Mouse (Mus musculus): ENCODE results near the gene Ciart.
"Not testable (repeated sequence)": the region's sequence is repeated elsewhere in the genome, so short reads cannot be mapped to it uniquely, and the experiment has no call there.

The Ciart gene

GRCm38 (mm10) chr3:95901616-95902372 is 19.7 kb upstream of the Ciart start:
- no peak for DNase-seq (ENCODE audit: low read depth, low spot score)

- no peak for DNase-seq (ENCODE audit: low read depth, low spot score)
Observed at GRCm38 (mm10) chr3:95899800-95900524, 17.9 kb upstream of the Ciart start.

- DNase-seq (ENCODE audit: low read depth, low spot score), result not testable (repeated sequence)
Observed at GRCm38 (mm10) chr3:95895501-95895900, 13.4 kb upstream of the Ciart start.

- peak; percentile 43 for DNase-seq (ENCODE audit: low read depth, low spot score)
Observed at GRCm38 (mm10) chr3:95894317-95895160, 12.5 kb upstream of the Ciart start.

- peak; percentile 97 for DNase-seq (ENCODE audit: low read depth, low spot score)
Observed at GRCm38 (mm10) chr3:95893606-95894316, 11.7 kb upstream of the Ciart start, which contains the start of gene Aph1a. Gene Aph1a, plus strand, starts transcription at chr3:95893969.

- no peak for DNase-seq (ENCODE audit: low read depth, low spot score)
Observed at GRCm38 (mm10) chr3:95893126-95893525, 11.1 kb upstream of the Ciart start.

GRCm38 (mm10) chr3:95892066-95893052 is 10.3 kb upstream of the Ciart start:
- no peak for DNase-seq (ENCODE audit: low read depth, low spot score)

- peak; percentile 56 for DNase-seq (ENCODE audit: low read depth, low spot score)
Observed at GRCm38 (mm10) chr3:95891211-95892065, 9.4 kb upstream of the Ciart start, which contains the start of gene BC028528. Gene BC028528, minus strand, starts transcription at chr3:95892005.

- peak; percentile 33 for DNase-seq (ENCODE audit: low read depth, low spot score)
Observed at GRCm38 (mm10) chr3:95889664-95890063, 7.6 kb upstream of the Ciart start.

- no peak for DNase-seq (ENCODE audit: low read depth, low spot score)
Observed at GRCm38 (mm10) chr3:95887596-95887995, 5.5 kb upstream of the Ciart start.

GRCm38 (mm10) chr3:95884400-95884799 is 2.3 kb upstream of the Ciart start:
- DNase-seq (ENCODE audit: low read depth, low spot score), result no peak

GRCm38 (mm10) chr3:95882816-95883425 is 870 bp upstream of the Ciart start:
- DNase-seq (ENCODE audit: low read depth, low spot score), result peak; percentile 45

GRCm38 (mm10) chr3:95879063-95879462 is 3.0 kb downstream of the Ciart start:
- no peak for DNase-seq (ENCODE audit: low read depth, low spot score)

GRCm38 (mm10) chr3:95872048-95872447 is 10.0 kb downstream of the Ciart start:
- DNase-seq (ENCODE audit: low read depth, low spot score), result no peak

- peak; percentile 89 for DNase-seq (ENCODE audit: low read depth, low spot score)
Observed at GRCm38 (mm10) chr3:95871392-95871867, 10.6 kb downstream of the Ciart start, which contains the start of gene Mrps21. Gene Mrps21, minus strand, starts transcription at chr3:95871519.

- DNase-seq (ENCODE audit: low read depth, low spot score), result no peak
Observed at GRCm38 (mm10) chr3:95870976-95871375, 11.1 kb downstream of the Ciart start.

- DNase-seq (ENCODE audit: low read depth, low spot score), result no peak
Observed at GRCm38 (mm10) chr3:95867408-95867807, 14.6 kb downstream of the Ciart start.

GRCm38 (mm10) chr3:95866071-95866470 is 16.0 kb downstream of the Ciart start:
- DNase-seq (ENCODE audit: low read depth, low spot score), result no peak
